Mouse (Mus musculus) CH12F3 (cell line): ENCODE results near the gene Itga1.

Source experiments
- in situ Hi-C: fragments of 300-500 bp; cut with MboI; formaldehyde crosslinking; loops from 2 replicates; pipeline ENCODE4 v1.14.3; 2020; ENCODE audit warnings: low sequenced_read_pairs

The Itga1 gene

GRCm38 (mm10) chr13:115002155-115002554 is 99.6 kb downstream of the Itga1 start:
- in situ Hi-C loops: no loop called here

GRCm38 (mm10) chr13:114999582-114999981 is 102.2 kb downstream of the Itga1 start:
- in situ Hi-C loops: loop anchor here (25.0 kb wide), 1 partner anchor 1713 kb away; no protein-coding TSS in a partner anchor

GRCm38 (mm10) chr13:114998100-114998499 is 103.7 kb downstream of the Itga1 start:
- in situ Hi-C loops: loop anchor here (25.0 kb wide), 1 partner anchor 1714 kb away; no protein-coding TSS in a partner anchor

GRCm38 (mm10) chr13:114992260-114993014 is 109.3 kb downstream of the Itga1 start:
- in situ Hi-C loops: loop anchor here (25.0 kb wide), 1 partner anchor 1720 kb away; no protein-coding TSS in a partner anchor

- in situ Hi-C loops: loop anchor here (25.0 kb wide), 1 partner anchor 1725 kb away; no protein-coding TSS in a partner anchor
Measured at GRCm38 (mm10) chr13:114987668-114988067, 114.1 kb downstream of the Itga1 start.

- in situ Hi-C loops: loop anchor here (25.0 kb wide), 1 partner anchor 1725 kb away; no protein-coding TSS in a partner anchor
Measured at GRCm38 (mm10) chr13:114987161-114987560, 114.6 kb downstream of the Itga1 start.

DNA sequence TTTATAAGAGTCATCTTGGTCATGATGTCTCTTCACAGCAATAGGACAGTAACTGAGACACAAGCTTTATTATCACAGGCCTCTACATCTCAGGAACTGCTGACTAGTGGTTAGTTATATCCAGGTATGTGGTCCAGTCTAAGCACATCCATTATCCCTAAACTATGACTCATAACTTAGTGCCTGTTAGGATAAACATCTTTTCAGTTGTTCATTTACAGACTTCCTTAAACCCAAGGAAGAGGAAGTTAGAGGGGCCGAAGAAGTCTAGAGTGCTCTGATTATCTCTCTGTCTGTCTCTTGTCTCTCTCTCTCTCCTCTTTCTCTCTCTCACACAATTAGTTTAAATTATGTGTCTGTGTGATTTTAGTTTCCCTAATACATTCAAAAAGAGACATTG is 117.1 kb downstream of the Itga1 start:
- in situ Hi-C loops: loop anchor here (25.0 kb wide), 1 partner anchor 1728 kb away; no protein-coding TSS in a partner anchor

DNA sequence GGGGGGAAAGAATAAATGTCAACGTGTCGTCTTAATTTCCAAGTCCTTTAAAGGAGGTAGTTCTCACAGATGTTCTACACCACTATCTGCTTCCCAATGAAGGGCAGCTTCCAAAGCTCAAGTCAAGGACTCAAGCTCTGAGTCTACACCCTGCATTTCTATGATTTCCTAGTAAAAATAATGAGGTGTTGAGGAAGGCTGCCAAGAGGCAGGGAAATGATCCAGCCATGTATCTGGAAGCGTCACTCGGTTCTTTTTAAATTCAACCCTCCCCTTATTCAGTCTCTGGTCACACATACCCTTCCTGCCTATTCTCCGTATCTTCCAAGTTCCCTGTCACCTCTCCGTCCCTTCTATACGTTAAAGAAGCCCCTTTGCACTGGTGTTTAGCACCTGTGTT is 118.6 kb downstream of the Itga1 start:
- in situ Hi-C loops: loop anchor here (25.0 kb wide), 1 partner anchor 1729 kb away; no protein-coding TSS in a partner anchor

- in situ Hi-C loops: loop anchor here (25.0 kb wide), 1 partner anchor 1731 kb away; no protein-coding TSS in a partner anchor
Measured at GRCm38 (mm10) chr13:114980831-114981419, 120.8 kb downstream of the Itga1 start.

DNA sequence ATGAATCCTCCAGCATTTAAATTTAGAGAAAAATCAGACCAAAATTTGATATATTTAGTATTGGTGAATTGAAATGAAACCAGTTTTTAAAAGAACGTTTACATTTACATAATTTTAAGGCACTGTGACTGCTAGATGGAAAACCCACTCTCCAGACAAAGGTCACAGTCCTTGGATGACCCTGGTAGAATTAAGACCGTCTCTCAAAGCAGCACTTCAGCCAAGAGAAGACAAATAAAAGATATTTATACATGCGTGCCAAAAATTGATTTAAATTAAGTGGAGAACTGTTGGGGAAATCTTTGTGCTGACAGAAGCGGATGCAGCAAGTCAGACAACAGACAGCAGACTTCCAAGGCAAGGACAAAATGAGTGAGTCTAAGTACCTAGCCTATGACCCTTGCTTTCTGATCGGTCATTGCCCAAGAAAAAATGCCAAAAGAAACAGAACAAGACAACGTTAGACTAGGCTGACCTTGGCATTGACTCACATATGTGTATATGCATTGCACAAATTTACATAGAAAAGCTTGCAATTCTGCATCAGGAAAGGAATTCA is 127.2 kb downstream of the Itga1 start:
- in situ Hi-C loops: loop anchor here (25.0 kb wide), 3 partner anchors 137 to 1738 kb away; no protein-coding TSS in a partner anchor

DNA sequence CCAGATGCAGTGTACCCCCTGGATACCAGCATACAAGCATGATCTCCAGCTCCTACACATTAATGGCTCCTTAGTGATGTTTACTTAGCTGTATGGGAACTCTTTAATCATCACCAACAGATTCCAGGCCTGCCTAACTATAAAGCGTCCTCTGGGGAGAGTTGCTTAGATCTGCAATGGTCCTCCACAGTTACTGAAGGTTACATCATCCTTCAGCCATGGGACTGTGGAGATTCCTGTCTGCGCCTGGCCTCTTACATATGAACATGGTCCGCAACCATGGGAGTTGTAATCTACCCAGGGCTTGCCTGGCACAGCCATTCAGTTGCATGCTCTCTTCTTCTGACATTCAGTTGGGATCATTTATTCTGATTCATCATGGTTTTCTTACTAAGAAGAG is 129.9 kb downstream of the Itga1 start:
- in situ Hi-C loops: loop anchor here (25.0 kb wide), 2 partner anchors 135 to 1085 kb away; no protein-coding TSS in a partner anchor

- in situ Hi-C loops: loop anchor here (25.0 kb wide), 2 partner anchors 127 to 1077 kb away; no protein-coding TSS in a partner anchor
Measured at GRCm38 (mm10) chr13:114964233-114964632, 137.5 kb downstream of the Itga1 start.

DNA sequence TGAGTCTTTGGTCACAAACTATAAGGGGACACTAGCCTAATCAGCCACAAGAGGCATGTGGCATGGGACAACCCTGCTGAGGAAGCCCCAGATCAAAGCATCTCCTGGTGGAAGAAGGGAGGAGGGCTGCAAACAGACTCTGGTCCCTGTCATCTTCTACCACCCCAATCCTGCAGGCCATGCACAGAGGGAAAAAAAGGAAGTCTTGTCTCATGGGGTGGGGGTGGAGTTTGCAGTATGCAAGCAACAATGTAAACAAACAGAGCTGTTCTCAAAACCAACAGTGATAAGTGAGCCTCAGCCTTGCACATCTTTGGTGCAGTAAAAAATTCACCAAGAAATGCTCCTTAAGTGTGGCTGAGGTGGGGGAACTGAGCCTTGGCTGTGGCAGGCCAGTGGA is 147.2 kb downstream of the Itga1 start:
- in situ Hi-C loops: loop anchor here (25.0 kb wide), 2 partner anchors 117 to 1067 kb away; no protein-coding TSS in a partner anchor

DNA sequence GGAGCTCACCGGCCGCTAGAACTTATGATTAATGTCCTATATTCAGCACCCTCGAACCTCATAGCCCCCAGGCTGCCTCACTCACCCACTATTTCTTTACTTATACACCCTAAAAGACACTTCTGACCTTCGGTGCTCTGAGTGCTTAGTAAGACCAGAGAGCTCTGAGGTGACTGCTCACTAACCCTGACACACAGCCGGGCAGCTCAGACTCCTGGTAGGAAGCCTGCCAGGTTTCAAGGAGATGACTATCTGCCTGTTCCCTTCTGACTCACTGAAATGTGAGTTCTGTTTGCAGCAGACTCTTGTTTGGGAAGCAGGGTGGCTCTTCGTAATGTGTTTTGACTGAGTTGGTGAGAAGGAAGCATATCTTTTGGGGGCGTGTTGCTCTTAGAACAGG is 168.2 kb downstream of the Itga1 start:
- in situ Hi-C loops: no loop called here

DNA sequence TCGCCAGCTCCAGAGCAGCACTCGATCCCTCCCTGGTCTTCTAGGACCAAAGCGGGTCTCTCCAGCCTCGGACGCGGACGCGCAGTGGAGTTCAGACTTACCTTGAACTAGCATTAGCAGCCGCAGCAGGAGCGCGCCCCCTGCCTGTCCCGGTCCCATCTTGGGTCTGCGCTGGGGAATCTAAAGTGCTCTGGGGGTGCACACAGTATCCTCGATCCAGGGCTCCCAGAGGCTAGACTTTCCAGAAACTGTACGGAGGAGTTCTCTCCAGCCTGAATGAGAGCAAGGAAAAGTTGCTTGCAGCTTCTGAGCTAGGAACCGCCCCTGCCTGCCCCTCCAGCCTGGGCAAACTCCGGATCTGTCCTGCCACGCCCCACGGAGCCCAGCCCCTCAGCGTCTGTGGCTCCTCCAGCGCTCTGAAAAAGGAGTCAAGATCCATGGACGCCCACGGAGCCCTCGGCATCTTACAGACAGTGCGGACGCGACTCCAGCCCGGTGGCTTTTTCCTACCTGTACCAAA is 169.9 kb downstream of the Itga1 start, which contains the start of gene Itga2:
Itga2 (minus strand) TSS at position 326 of the 520 bp plus-strand sequence.
- in situ Hi-C loops: no loop called here

DNA sequence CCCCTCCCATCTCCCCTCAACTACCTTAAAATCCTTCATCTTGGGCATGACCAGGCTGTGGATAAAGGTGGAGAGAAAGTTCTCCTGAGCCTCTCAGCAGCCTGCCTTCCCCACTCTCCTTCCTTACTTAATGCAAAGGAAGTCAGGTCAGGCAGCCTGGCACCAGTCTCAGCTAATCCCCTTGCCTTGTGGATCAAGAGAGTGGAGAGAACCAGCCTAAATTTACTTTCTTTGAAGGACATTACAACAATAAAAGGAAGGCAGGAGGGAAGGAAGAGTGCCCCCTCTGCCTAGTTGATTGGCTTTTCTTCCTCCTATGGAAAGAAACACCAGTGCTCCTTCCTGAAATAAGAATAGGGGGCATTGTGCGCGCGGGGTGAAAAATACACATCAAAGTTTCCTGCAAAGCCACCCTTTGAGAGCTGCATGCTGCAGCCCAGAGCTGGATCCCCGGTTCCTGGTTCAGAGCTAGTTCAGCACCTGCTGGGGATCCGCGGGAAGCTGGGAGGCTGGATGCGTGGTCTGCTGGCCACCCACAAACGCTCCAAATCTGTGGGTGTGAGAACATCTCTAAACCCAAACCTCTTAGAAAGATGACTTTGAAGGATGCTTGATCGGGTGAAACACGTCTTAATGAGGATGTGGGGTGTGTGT is 170.6 kb downstream of the Itga1 start:
- in situ Hi-C loops: no loop called here

DNA sequence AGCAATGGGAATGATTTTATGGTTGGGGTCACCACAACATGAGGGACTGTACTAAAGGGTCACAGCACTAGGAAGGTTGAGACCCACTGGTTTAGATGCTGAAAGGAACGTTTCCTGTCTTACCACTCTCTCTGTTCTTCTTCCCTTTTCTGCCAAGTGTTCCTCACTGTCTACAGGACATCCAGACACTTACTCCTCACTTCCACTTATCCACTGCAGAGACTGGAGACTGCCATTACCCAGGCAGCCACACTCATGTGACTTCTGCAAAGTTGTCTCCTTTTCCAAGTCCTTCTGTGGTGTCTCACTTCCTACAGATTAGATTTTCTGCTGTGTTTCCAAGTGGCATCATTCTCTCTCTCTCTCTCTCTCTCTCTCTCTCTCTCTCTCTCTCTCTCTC is 177.0 kb downstream of the Itga1 start:
- in situ Hi-C loops: no loop called here

DNA sequence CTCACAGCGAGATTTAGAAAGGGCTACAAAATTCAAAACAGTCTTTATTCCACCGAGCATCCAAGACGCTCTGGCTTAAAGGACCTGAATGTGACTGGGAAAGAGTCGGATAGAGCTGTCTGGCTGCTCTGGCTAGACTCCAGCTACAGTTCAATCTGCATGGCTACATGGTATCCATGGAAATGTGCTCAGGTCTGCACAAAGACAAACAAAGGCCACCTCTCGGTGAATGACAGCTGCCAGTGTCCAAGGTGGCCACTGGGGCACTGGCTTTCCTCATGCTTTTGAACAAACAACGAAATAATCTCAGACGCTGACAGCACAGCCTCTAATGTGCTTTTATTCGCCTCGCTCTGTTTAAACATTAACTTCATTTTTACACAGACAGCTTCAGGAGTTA is 178.4 kb downstream of the Itga1 start:
- in situ Hi-C loops: no loop called here

- in situ Hi-C loops: no loop called here
Measured at GRCm38 (mm10) chr13:114915767-114916166, 186.0 kb downstream of the Itga1 start.

- in situ Hi-C loops: no loop called here
Measured at GRCm38 (mm10) chr13:114914963-114915362, 186.8 kb downstream of the Itga1 start.
